Mouse (Mus musculus) limb, embryonic 12.5 days (tissue): ENCODE data around the gene Depdc1b. TPM values are rescaled to one million over a fixed set of nuclear protein-coding genes. Genes with fewer than 3 reads are reported as not detected.

Experiments used
- ATAC-seq: fragments of 200-750 bp; cut with Nextera tagmentation; 2 replicates; pipeline ENCODE4 v1.8.0; 2017; ENCODE audit warnings: low read depth, moderate TSS enrichment; ENCODE audit not compliant: insufficient number of reproducible peaks, insufficient read depth, low FRiP score, low TSS enrichment
- H3K27ac ChIP-seq: fragments of 300-500 bp; sonication (generic); 2 replicates; pipeline ENCODE4 v1.5.1; 2016; ENCODE audit warnings: mild to moderate bottlenecking, moderate library complexity
- H3K27me3 ChIP-seq: fragments of 300-500 bp; sonication (generic); 2 replicates; pipeline ENCODE4 v1.6.1; 2016; ENCODE audit warnings: mild to moderate bottlenecking, moderate library complexity
- H3K36me3 ChIP-seq: fragments of 300-500 bp; sonication (generic); 2 replicates; pipeline ENCODE4 v1.6.1; 2016; ENCODE audit warnings: mild to moderate bottlenecking, moderate library complexity
- H3K4me1 ChIP-seq: fragments of 300-500 bp; sonication (generic); replicated peaks from 2 replicates; pipeline ENCODE4 v1.6.1; 2016
- H3K4me2 ChIP-seq: fragments of 300-500 bp; sonication (generic); 2 replicates; pipeline ENCODE4 v1.6.1; 2016; ENCODE audit warnings: mild to moderate bottlenecking, moderate library complexity
- H3K4me3 ChIP-seq: fragments of 300-500 bp; sonication (generic); replicated peaks from 2 replicates; pipeline ENCODE4 v1.5.1; 2016; ENCODE audit warnings: mild to moderate bottlenecking
- H3K9ac ChIP-seq: fragments of 300-500 bp; sonication (generic); replicated peaks from 2 replicates; pipeline ENCODE4 v1.6.1; 2016; ENCODE audit warnings: mild to moderate bottlenecking, moderate library complexity
- H3K9me3 ChIP-seq: fragments of 300-500 bp; sonication (generic); 2 replicates; pipeline ENCODE4 v1.6.1; 2016; ENCODE audit warnings: mild to moderate bottlenecking, moderate library complexity
- WGBS: fragments of 180-500 bp; shearing (Covaris S2); methylation state at CpG from one replicate; pipeline ENCODE4 v1.1.7; 2016; 5-methylcytosine and 5-hydroxymethylcytosine counted together
- polyA plus RNA-seq: library from polyadenylated mRNA; unstranded; fragments of >200 nt; fragmentation: Nextera tagmentation; extraction: Ambion mirVana; gene quantifications from 2 replicates; pipeline ENCODE4 v1.2.1, GENCODE M21; 2016

Depdc1b gene
- polyA plus RNA-seq, 1 experiment from 2014 or later = 18.9 TPM

DNA sequence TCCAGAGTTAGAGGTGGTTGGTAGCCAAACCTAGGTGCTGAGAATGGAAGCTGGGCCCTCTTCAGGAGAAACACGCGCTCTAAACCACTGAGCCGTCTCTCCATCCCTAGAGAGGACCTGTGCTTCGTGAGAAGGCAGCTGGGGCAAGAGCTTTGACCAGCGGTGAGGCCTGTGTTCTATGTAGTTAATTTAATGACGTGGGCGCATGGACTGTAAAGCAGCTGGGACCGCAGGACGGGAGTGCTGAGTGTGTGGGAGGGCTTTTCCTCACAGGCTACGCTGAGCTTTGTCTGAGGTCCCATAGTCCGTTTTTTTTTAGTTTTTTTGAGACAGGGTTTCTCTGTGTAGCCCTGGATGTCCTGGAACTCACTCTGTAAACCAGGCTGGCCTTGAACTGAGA lies 20.1 kb downstream of the Depdc1b start:
- 82% methylated on average over 11 of the region's 11 CpGs for WGBS
- no peak for ATAC-seq
- H3K9ac ChIP-seq = no peak overlapping the region
- H3K4me2 ChIP-seq = no peak overlapping the region
- H3K27me3 ChIP-seq = no peaks in the 10 kb centered on the region
- H3K4me1 ChIP-seq = peaks cover 17% of the 10 kb centered on the region
- no peak overlapping the region for H3K4me3 ChIP-seq
- no peaks in the 10 kb centered on the region for H3K9me3 ChIP-seq
- H3K36me3 ChIP-seq = peaks cover 9% of the 10 kb centered on the region; the same call in 1 of the 2 replicates
- H3K27ac ChIP-seq = no peak overlapping the region

DNA sequence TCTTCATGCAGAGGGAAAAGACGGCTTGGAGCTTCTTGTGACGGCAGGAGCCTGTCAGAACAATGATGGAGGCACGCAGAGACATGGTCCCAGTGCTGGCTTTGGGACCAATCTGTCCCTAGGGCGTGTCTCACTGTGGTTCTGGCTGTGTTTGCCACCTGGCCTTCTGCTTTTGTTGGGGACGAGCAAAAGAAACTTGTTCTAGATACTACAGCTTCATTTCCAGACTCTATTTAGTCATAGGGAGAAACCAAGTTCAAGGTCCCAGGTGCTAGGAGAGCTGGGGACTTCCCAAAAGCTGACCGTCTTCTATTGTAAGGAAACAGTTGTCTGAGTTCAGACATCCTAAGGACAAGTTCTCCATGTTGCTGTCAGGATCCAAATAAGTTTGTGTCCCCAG lies 21.2 kb downstream of the Depdc1b start:
- H3K27ac ChIP-seq = no peak overlapping the region
- H3K9me3 ChIP-seq = no peaks in the 10 kb centered on the region
- ATAC-seq = no peak
- no peak overlapping the region for H3K4me2 ChIP-seq
- H3K36me3 ChIP-seq = 0 out of 2 replicates have a peak, but pooled peaks cover 2% of the 10 kb centered on the region
- peaks cover 17% of the 10 kb centered on the region for H3K4me1 ChIP-seq
- H3K4me3 ChIP-seq = no peak overlapping the region
- no peak overlapping the region for H3K9ac ChIP-seq
- WGBS = 86% methylated on average over 6 of the region's 6 CpGs
- no peaks in the 10 kb centered on the region for H3K27me3 ChIP-seq

DNA sequence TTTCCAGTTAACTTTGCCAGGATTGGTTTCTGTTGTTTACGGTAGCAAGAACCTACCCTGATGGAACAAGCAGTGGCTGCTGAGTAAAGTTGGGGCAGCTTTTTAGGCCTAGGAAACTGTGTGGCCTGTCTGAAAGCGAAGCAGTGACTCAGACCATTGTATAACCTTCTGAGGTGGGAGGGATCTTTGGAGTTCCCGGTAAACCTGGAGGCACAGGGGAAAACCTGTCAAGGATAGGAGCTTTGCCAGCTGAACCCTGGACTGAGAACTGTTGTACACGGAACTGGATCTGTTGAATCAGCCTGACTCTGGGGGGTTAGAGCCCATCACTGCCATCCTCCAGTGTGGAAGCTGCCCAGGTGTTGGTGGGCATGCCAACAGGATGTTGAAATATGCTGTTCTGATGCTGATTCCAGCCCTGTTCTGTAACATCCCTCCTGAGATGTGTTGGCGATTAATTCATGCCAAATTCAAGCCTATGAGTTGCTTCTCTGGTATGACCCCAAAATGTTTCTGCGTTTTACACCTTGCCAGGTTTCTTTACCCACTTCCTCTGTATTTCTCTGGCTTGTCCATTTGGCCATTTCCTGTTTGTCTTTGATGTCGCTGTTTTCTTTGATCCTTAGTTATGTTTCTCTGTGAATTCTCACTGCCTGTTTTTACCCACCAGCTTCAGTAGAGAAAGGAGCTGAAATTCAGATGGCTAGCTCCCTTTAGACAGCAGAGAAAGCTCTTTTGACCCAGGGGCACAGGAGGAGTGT lies 22.1 kb downstream of the Depdc1b start:
- no peak for ATAC-seq
- Histone ChIP-seq H3K4me3 (no peak overlapping the region), H3K9me3 (no peaks in the 10 kb centered on the region), H3K9ac (no peak overlapping the region), H3K36me3 (no peaks in the 10 kb centered on the region), H3K4me2 (no peak overlapping the region), H3K27ac (no peak overlapping the region), H3K27me3 (no peaks in the 10 kb centered on the region), H3K4me1 (peaks cover 17% of the 10 kb centered on the region)
- WGBS = 56% methylated on average over 7 of the region's 7 CpGs

DNA sequence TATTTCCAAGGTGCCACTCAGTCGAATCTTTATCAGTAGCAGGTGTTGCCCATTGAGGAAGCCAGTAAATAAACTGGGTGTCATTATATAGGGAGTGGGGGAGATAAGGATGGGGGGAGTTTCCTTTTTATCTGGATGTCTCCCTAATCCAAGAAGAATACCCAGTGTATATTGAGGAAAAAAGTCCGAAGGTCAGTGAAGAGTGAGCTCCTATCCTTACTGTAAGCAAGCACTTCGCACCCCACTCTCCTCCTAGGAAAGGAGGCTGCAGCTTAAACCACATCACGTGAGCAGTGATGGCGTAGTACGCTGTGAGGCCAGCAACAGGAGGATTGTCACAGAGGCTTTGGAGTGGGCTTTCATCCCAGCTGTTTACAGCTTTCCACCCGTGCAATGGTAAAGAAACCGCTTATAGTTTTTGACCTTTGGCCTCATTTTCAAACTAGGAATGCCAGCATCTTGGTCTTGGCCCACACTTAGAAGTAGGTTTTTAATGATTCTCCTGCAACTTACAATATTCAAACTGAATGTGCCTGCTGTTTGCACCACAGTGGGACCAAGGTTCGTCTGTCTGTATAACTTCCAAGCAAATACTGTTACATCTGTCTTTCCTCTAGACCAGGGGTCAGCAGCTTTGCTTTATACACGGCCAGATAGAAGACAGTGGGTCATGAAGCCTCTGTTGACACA lies 23.9 kb downstream of the Depdc1b start:
- WGBS = 71% methylated on average over 10 of the region's 10 CpGs
- ATAC-seq = no peak
- H3K4me2 ChIP-seq = no peak overlapping the region
- H3K4me3 ChIP-seq = no peak overlapping the region
- peaks cover 11% of the 10 kb centered on the region; the same call in 1 of the 2 replicates for H3K4me1 ChIP-seq
- H3K9ac ChIP-seq = no peak overlapping the region
- H3K36me3 ChIP-seq = no peaks in the 10 kb centered on the region
- no peaks in the 10 kb centered on the region for H3K9me3 ChIP-seq
- no peak overlapping the region for H3K27ac ChIP-seq
- no peaks in the 10 kb centered on the region for H3K27me3 ChIP-seq

DNA sequence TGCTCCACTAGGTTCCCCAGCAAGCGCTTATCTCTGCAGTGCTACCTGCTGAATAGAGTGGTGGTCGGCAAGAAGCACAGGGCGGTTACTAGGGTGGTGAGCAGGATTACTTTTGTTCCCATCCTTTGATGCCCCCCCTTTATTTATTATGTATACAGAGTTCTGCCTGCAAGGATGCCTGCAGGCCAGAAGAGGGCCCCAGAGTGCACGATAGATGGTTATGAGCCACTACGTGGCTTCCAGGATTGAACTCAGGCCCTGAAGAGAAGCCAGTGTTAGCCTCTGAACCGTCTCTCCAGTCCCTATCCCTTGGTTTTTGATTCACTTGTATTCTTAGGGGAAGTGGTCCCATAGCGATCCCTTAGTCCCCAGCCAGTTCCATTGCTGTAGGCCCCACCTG lies 25.5 kb downstream of the Depdc1b start:
- H3K36me3 ChIP-seq = no peaks in the 10 kb centered on the region
- H3K4me3 ChIP-seq = no peak overlapping the region
- H3K9me3 ChIP-seq = no peaks in the 10 kb centered on the region
- peaks cover 4% of the 10 kb centered on the region; the same call in 1 of the 2 replicates for H3K4me1 ChIP-seq
- no peak for ATAC-seq
- no peaks in the 10 kb centered on the region for H3K27me3 ChIP-seq
- no peak overlapping the region for H3K4me2 ChIP-seq
- no peak overlapping the region for H3K9ac ChIP-seq
- no peak overlapping the region for H3K27ac ChIP-seq
- 84% methylated on average over 7 of the region's 7 CpGs for WGBS

DNA sequence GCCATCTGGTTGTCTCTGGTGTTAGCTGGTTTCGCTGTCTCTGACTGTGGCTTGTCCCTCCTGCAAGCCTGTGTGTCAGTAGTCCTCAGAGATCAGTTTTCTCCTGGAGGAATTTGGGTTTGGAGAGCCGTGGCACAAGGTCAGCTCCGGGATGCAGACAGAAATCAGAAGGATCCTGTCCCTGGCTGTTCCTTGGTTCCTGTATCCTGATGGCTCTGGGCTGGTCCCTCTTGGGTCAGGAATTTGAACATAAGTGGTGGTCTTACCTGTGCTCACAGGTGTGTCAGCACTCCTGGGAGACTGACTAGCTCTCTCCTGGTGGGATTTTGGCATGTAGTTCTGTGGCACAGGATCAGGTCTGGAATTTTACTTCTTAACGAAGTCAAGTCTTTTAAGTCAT lies 29.6 kb downstream of the Depdc1b start:
- ATAC-seq = no peak
- no peak overlapping the region for H3K9ac ChIP-seq
- H3K4me3 ChIP-seq = no peak overlapping the region
- 72% methylated on average over 4 of the region's 4 CpGs for WGBS
- no peaks in the 10 kb centered on the region for H3K4me1 ChIP-seq
- H3K9me3 ChIP-seq = no peaks in the 10 kb centered on the region
- no peak overlapping the region for H3K4me2 ChIP-seq
- no peak overlapping the region for H3K27ac ChIP-seq
- H3K36me3 ChIP-seq = no peaks in the 10 kb centered on the region
- no peaks in the 10 kb centered on the region for H3K27me3 ChIP-seq

DNA sequence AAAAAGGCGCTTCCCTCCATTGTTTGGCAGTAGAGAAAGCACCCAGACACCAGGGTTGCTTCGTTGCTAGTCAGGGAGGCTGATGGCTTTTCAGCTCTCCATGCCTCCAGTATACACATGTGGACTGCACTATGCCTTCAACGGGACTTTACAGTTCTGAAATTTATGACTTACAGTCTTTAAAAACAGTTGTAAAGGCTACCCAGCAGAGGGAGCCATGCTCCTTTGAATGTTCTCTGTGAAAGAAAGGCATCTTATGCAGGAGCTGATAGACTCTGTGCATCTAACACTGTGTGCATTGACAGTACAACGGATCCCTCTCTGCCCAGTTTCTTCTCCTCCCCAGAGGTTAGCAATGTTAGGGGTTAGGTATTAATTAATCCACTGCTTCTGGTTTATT lies 30.9 kb downstream of the Depdc1b start:
- Histone ChIP-seq H3K27ac (no peak overlapping the region), H3K4me1 (no peaks in the 10 kb centered on the region), H3K27me3 (no peaks in the 10 kb centered on the region), H3K9ac (no peak overlapping the region), H3K4me2 (no peak overlapping the region), H3K36me3 (no peaks in the 10 kb centered on the region), H3K9me3 (no peaks in the 10 kb centered on the region), H3K4me3 (no peak overlapping the region)
- WGBS = 50% methylated on average over 4 of the region's 4 CpGs
- ATAC-seq = peak; percentile 78

DNA sequence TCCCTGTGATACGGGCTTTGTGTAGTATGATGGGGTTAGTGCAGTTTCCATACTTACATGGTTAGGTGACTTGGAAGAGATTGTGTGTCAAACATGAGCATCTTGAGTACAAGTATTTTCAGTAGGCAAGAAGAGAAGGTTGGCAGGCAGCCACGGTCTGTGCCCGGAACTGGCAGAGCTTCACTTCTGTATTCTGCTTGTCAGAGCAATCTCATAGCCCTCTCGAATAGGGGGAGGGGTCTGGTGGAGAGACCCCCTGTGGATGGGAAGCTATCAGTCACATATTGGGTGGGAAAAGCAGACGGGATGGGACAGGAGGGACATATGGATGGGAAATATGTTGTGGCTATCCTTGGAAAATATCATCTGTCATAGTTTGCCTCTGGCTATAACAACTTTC lies 33.5 kb downstream of the Depdc1b start:
- WGBS = 85% methylated on average over 5 of the region's 5 CpGs
- no peaks in the 10 kb centered on the region for H3K36me3 ChIP-seq
- no peak overlapping the region for H3K4me2 ChIP-seq
- H3K9ac ChIP-seq = no peak overlapping the region
- H3K27ac ChIP-seq = no peak overlapping the region
- H3K27me3 ChIP-seq = no peaks in the 10 kb centered on the region
- H3K4me1 ChIP-seq = no peaks in the 10 kb centered on the region
- H3K4me3 ChIP-seq = no peak overlapping the region
- ATAC-seq = no peak
- H3K9me3 ChIP-seq = no peaks in the 10 kb centered on the region

DNA sequence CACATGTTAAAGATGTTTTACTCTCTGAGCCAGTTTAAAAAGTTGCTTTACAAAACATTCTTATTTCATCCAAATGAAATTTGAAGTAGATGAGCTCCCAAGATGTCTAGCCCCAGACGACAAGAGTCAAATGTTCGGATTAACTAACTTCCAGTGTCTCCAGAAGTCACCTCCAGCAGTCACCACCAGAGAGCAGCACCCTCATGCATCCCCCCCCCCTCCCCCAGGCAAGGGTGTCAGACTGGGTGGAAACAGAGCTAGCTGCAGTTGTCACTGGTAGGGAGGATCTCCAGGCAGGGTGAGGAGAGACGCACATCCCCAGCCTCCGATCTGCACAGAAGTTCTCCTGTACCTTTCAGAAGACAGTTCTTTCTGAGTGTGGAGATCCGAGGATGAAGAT lies 37.6 kb downstream of the Depdc1b start:
- peaks cover 3% of the 10 kb centered on the region; the same call in 1 of the 2 replicates for H3K36me3 ChIP-seq
- WGBS = 79% methylated on average over 5 of the region's 5 CpGs
- no peaks in the 10 kb centered on the region for H3K4me1 ChIP-seq
- no peak for ATAC-seq
- no peak overlapping the region for H3K9ac ChIP-seq
- H3K27me3 ChIP-seq = no peaks in the 10 kb centered on the region
- no peaks in the 10 kb centered on the region for H3K9me3 ChIP-seq
- H3K4me2 ChIP-seq = no peak overlapping the region
- no peak overlapping the region for H3K4me3 ChIP-seq
- no peak overlapping the region for H3K27ac ChIP-seq

DNA sequence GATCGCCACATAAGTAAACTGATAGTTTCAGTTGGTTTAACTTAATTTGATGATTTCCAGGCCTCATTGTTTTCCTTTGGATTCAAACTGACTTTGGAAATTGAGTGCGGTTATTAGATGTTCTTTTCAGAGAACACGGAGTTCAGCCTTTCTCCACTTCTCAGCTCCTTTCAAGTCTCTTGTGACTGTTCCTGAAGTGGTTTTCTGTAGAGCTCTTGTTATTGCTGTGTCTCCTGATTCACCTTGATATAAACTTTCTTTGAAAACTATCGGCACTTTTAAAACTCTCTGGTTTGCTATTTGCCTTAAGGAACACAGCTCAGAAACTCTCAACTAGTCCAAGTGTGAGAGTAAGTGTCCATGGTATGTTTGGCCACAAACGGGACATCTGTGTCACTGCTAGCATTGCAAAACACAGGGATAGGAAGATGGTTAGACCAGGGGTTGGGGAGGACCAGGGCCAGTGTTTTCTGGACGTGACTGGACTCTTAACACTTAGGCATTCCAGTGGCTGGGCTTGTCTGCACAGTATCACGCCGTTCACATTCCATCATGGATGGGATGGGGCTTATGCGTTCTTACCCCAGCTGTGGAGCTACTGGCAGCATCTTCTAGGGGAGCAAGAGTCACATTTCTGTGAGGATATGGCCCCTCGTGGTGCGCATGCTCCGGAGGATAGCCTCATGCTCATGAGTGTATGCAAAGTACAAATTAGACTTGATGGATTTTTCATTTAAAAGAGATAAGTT lies 38.8 kb downstream of the Depdc1b start:
- Histone ChIP-seq H3K4me1 (no peaks in the 10 kb centered on the region), H3K27ac (no peak overlapping the region), H3K9ac (no peak overlapping the region), H3K4me2 (no peak overlapping the region), H3K36me3 (peaks cover 6% of the 10 kb centered on the region; the same call in 1 of the 2 replicates), H3K9me3 (no peaks in the 10 kb centered on the region), H3K4me3 (no peak overlapping the region), H3K27me3 (no peaks in the 10 kb centered on the region)
- ATAC-seq = no peak
- WGBS = 90% methylated on average over 12 of the region's 12 CpGs

DNA sequence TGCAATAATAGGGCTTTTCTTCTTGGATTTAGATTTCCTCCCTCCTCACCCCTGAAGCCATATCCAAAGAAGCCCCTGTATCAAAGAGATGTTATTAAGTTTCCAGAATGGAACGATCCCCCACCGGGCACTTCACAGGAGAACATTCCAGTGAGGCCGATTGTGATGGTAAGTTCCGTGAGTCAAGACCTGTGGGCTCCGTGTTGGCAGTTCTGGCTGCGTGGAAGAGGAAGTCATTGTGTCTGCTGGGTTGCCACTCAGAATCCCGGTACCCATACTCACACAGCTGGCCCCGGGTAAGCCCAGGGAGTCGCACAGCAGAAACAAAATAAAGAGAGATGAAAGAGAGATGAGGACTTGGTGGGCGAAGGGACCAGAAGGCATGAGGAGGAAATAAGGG lies 41.2 kb downstream of the Depdc1b start:
- no peak overlapping the region for H3K9ac ChIP-seq
- no peaks in the 10 kb centered on the region for H3K9me3 ChIP-seq
- H3K36me3 ChIP-seq = peaks cover 6% of the 10 kb centered on the region; the same call in 1 of the 2 replicates
- no peaks in the 10 kb centered on the region for H3K4me1 ChIP-seq
- H3K27ac ChIP-seq = no peak overlapping the region
- H3K27me3 ChIP-seq = no peaks in the 10 kb centered on the region
- no peak overlapping the region for H3K4me2 ChIP-seq
- H3K4me3 ChIP-seq = no peak overlapping the region
- no peak for ATAC-seq
- 87% methylated on average over 10 of the region's 10 CpGs for WGBS
